Mouse (Mus musculus) inflammation-experienced regulatory T-cells, adult 6 months (primary cell): ENCODE data around the gene Ext2. TPM values are rescaled to one million over a fixed set of nuclear protein-coding genes. Genes with fewer than 3 reads are reported as not detected.

Source experiments
- ATAC-seq: one replicate; pipeline ENCODE4 v1.8.0; 2017
- polyA plus RNA-seq, 3 experiments: library from polyadenylated mRNA; unstranded; fragments of 100-300 nt; shearing (Covaris generic); gene quantifications; one replicate each; pipeline ENCODE4 v1.2.1; 2017

Ext2 gene
- polyA plus RNA-seq, 3 experiments from 2014 or later = 9.6 to 13.7 (median 12.9) TPM

GRCm38 (mm10) chr2:93618447-93619199 is 203.7 kb downstream of the Ext2 start:
- ATAC-seq = no peak

- no peak for ATAC-seq
Observed at GRCm38 (mm10) chr2:93615845-93616689, 206.3 kb downstream of the Ext2 start.

- ATAC-seq = no peak
Observed at GRCm38 (mm10) chr2:93613020-93613419, 209.3 kb downstream of the Ext2 start.

Other genes with a start within 250 kb of the Ext2 start
- gene Alx4, start 180.2 kb downstream of the Ext2 start, polyA plus RNA-seq = under 1 TPM in 1 of 3 experiments, not detected in 2; 0.08 TPM
- 10 to 100 TPM in 2 of 3 experiments, 1 to 10 TPM in 1; 9.1 to 20.9 (median 18.5) TPM for gene Accs, start 27.4 kb upstream of the Ext2 start, polyA plus RNA-seq
- gene Accsl, start 46.6 kb upstream of the Ext2 start, polyA plus RNA-seq = not detected
- gene Gm13889, start 134.6 kb upstream of the Ext2 start, polyA plus RNA-seq = not detected
- gene Gm27027, start 173.8 kb upstream of the Ext2 start, polyA plus RNA-seq = not detected
- gene Alkbh3, start 188.2 kb upstream of the Ext2 start, polyA plus RNA-seq = 10 to 100 TPM; 40.6 to 77.2 (median 41.2) TPM